Mouse (Mus musculus) layer of hippocampus, adult 18-20 months (tissue): ENCODE results near the gene BC061212. TPM values are rescaled to one million over a fixed set of nuclear protein-coding genes. Genes with fewer than 3 reads are reported as not detected.
"Not testable (repeated sequence)": the region's sequence is repeated elsewhere in the genome, so short reads cannot be mapped to it uniquely, and the experiment has no call there.

ENCODE experiments used
- DNase-seq, 2 experiments: peaks; one replicate each; pipeline ENCODE4 v3.0.0; 2022; ENCODE audit warnings: low spot score in 2 of 2
- long read RNA-seq: library from polyadenylated mRNA; stranded (forward); transcript quantifications from one replicate; pipeline ENCODE4 v2.0.0, GENCODE M21; 2021
- total RNA-seq, 2 experiments: library from RNA; stranded (reverse); gene quantifications; 2 replicates each; pipeline ENCODE4 v1.2.3; 2021

Gene BC061212
- not detected for total RNA-seq
- long read RNA-seq, result 0 reads

GRCm38 (mm10) chr5:94070445-94070844, at the start of gene BC061212:
BC061212 (minus strand) TSS chr5:94070545.
- DNase-seq, result not testable (repeated sequence)

GRCm38 (mm10) chr5:94076085-94076484, 5.7 kb upstream of the BC061212 start, which contains the start of gene Gm6351:
Gm6351 (plus strand) TSS chr5:94076385.
- DNase-seq, result not testable (repeated sequence)

Other genes with a start within 250 kb of the BC061212 start
- not detected for gene Gm7792, start 226.8 kb downstream of the BC061212 start, total RNA-seq
- gene Gm16429, start 141.5 kb downstream of the BC061212 start, total RNA-seq, result not detected
- gene Gm6351, start 5.8 kb upstream of the BC061212 start, total RNA-seq, result not detected
- gene Gm3106, start 147.5 kb upstream of the BC061212 start, total RNA-seq, result not detected
- gene A430089I19Rik, start 236.3 kb upstream of the BC061212 start, total RNA-seq, result not detected
- gene Gm6502, start 243.9 kb upstream of the BC061212 start, total RNA-seq, result not detected